Mouse (Mus musculus) cerebellum, postnatal 36 days (tissue): ENCODE results near the gene Pip5kl1.
A peak's percentile ranks its signal among the peaks of the same experiment; 100 is the strongest.

Experiments used
- DNase-seq, 2 experiments: peaks; one replicate each; pipeline ENCODE4 v3.0.0; 2021 to 2022; ENCODE audit warnings: mixed read lengths in 2 of 2

Pip5kl1 gene

GRCm38 (mm10) chr2:32574497-32574896 lies at the start of gene Pip5kl1:
Gene Pip5kl1 (plus strand): TSS chr2:32574797.
- DNase-seq = no peak

DNA sequence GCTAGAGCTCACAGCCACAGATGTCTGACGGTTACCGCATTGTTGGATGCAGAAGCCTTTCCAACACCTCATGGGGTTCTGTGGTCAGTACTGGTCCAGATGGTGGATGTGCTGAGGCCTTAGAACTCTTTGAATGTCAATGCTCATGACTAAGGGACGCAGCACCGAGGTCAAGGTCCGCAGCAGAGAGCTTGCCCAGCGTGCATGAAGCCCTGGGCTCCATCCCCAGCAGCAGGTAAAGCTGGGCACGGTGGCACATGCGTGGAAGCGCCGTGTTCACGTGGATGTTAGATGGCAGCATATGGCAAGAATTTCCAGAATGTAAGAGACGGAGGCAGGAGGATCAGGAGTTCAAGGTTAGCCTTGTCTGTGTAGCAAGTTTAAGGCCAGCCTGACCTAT lies 48.8 kb upstream of the Pip5kl1 start:
- no peak for DNase-seq

GRCm38 (mm10) chr2:32527468-32527966 lies 47.1 kb upstream of the Pip5kl1 start:
- DNase-seq = no peak

DNA sequence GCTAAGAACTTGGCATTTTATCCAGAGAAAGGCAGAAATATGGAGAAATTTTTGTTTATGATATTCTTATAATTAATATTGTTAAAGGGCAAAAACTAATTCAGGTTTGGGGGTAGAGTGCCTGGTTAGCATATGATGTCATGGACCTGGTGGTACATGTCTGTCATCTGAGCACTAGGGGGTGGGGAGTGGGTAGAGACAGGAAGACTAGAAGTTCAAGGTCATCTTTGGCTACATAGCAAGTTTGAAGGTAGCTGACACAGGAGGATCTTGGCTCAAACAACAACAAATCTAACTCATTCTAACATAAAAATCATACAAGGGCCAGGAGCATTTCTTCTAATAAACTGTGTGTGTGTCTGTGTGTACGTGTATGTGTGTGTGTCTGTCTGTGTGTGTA lies 46.3 kb upstream of the Pip5kl1 start:
- no peak for DNase-seq

DNA sequence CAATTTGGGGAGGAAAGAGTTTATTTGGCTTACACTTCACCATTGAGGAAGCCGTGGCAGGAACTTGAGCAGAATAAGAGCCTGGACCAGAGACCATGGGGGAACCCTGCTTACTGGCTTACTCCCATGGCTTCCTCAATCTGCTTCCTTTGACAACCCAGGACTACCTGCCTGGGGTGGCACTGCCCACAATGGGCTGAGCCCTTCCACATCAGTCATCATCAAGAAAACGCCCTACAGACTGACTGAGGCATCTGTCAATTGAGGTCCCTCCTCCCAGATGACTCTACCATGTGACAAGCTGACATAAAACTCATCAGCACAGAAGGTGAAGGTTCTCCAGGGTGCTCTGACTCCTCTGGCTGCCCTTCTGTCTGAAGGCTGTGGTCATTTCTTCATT lies 44.1 kb upstream of the Pip5kl1 start:
- DNase-seq = no peak

GRCm38 (mm10) chr2:32533163-32533562 lies 41.4 kb upstream of the Pip5kl1 start:
- no peak for DNase-seq

DNA sequence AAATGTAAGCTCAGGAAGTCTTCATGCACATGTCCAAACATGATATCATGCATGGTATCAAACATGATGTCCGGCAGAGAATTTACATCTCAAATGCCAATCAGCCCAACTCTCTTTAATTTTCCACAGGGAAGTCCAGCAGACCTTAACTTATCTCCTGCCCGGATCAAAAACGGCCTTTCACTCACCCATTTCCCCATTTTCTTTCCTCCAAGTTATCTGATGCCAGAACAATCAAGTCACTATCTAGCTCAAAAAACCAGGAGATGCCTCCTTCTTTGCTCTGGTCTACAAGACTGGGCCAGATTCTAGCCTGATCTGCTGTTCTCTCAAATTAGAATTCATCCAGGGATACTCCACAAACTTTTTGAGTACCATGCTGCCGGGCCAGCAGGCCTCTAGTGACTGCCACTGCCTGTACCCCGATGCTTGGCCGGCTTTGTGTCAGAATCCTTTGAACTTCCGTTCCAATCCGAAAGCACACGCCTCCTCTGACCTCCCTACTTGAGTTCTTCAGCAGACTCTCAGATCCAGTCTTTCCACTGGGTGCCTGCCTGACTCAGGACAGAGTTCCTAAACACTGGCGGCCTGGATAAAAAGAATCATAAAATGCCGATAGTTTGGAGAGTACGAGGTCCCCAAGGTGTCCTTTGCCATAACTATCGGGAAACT lies 40.4 kb upstream of the Pip5kl1 start:
- no peak for DNase-seq

GRCm38 (mm10) chr2:32534733-32535471 lies 39.7 kb upstream of the Pip5kl1 start, which contains the start of gene Fam102a:
Gene Fam102a (plus strand): TSS chr2:32535332.
- DNase-seq = peak; percentile 99 to 100

GRCm38 (mm10) chr2:32535501-32535991 lies 39.1 kb upstream of the Pip5kl1 start:
- peak; percentile 61 to 69 for DNase-seq

GRCm38 (mm10) chr2:32536086-32536633 lies 38.4 kb upstream of the Pip5kl1 start:
- DNase-seq = peak; percentile 68 to 70

DNA sequence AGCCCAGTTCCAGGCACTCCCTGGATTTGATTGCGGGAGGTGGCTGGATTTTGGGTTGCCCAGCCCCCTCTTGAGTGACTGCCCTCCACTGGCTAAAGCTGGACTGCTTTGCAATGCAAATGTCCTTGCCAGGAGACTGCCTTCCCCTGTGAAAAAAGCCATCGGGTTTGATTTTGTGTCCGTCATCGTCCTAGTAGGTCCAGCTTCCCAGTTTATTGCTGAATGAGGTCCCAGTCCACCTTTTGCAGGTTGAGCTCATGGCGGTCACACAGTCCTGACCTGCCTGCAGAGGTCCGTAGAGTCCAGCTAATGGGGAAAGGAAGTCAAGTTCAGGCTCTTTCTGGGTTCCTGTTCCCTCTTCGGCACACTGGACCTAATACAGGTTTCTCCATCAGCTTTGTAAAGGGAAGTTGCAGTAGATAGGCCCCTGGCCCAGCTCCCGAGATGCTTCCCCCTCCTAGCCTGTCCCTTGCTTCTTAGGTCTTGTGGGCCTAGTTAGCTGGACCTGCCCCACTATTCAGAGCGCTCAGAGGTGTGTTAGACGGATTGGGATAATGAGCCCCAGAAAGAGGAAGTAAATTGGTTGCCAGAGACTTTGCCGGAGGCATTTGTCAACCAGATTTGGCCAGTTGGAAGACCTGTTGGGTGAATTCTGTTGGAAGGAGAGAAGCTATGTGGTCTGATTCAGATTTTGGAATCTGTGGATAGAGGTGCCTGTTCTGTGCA lies 37.8 kb upstream of the Pip5kl1 start:
- peak; percentile 36 to 58 for DNase-seq

DNA sequence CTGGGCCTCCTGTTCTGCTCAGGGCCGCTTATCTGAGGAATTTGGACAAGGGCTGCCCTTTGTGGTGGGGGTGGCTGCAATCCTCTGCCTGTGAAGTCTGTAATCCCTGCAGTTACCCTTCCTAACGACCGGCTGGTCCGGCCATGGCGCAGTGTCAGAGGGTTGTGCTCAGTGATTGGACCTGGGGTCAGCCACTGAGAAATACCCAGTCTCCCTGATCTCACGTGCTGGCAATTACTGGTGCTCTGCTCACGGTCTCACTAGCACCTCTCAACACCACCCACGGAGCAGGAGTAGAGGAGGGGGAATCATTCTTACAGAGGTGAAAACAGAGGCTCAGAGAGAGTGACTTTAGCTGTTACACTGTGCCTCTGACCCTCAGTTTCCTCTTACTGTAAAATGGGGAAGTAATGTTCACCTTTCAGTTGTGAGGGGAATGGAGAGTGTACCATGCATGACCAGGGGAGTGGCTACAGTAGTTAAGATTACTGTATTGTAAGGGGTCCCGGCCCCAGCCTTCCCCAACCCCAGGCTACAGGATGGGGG lies 37.2 kb upstream of the Pip5kl1 start:
- DNase-seq = peak in 1 of 2 experiments; percentile 31

DNA sequence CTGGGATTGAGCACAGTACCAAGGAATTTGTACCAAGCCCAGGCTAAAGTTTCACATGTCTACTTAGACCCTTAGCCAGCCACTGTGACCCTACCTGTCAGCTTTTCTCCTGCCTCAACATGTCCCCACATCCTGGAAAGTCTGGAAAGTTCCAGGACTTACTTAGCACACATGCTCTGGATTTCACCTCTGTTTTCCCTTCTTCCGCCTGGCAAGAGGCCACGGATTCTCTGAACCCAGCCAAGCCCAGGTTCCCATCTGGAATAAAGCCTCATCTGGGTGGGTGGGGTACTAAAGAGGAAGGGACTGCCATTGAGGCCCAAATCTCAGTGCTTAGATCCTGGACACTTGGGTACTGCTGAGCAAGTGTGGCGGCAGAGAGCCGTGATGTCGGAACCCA lies 36.7 kb upstream of the Pip5kl1 start:
- DNase-seq = no peak

- no peak for DNase-seq
Observed at GRCm38 (mm10) chr2:32538461-32538860, 36.1 kb upstream of the Pip5kl1 start.

- no peak for DNase-seq
Observed at GRCm38 (mm10) chr2:32539452-32539981, 35.1 kb upstream of the Pip5kl1 start.

DNA sequence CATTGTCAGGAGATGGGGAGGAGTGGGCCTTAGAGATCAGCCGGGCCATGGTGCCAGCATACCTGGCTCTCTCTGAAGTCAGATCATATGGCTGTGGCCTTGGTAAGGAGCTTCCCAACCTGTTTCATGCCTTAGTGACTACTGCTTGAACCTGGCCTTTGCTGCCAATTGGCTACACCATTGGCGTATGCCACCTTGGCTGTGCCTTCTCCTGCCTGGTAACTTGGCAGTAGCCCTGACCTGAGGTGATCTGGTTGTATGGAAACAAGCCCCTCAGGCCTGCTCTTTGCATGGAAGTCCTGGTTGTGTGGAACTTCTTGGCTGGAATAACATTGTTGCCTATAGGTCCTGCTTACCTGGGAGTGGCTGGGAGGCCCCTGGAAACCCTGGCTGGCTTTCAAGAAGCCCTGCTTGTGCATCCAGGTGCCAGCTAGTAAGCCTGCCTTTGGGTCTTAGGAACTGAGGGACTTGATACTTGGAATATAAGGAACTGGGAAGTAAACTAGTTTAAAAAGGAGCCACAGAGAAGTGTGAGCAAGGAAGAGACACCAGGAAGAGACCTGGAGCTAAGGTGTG lies 33.2 kb upstream of the Pip5kl1 start:
- peak; percentile 70 to 72 for DNase-seq

- DNase-seq = no peak
Observed at GRCm38 (mm10) chr2:32541986-32542573, 32.5 kb upstream of the Pip5kl1 start.

DNA sequence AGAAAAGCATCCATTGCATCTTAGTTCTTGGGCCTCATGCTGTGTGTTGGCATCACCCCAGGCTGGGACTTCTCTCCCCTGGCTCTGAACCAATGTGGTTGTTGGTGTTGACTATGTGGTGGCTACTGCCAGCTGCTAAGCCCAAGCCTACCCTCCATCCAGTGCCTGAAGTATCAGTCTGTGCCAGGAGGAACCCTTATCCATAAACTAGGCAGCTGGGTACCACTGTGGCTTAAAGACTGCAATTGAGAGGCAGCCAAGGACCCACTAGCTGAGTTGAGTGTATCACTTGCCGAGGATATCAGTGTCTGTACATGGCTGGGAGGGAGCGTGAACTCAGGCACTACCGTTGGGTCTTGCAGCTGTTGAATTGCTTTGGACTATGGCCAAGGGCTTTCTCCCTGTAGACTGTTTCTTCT lies 31.6 kb upstream of the Pip5kl1 start:
- peak; percentile 45 to 46 for DNase-seq

DNA sequence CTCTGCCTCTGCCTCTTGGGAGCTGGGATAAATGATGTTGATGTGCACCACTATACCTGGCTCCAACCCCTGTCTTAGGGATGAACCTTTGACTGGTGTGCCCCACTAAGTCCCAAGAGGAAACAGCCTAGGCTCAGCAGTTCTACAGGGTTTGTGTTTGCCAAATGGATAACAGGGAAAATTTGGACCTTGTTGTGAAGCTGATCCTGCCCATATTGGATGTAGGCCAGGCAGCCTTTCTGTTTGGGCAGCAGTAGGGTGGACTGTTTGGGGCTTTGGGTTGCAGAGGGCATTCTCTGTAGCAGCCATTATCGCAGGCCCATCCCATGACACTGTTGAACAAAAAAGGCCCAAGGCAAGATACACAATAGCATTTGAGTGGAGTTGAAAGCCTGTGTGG lies 27.6 kb upstream of the Pip5kl1 start:
- DNase-seq = no peak

GRCm38 (mm10) chr2:32547380-32547779 lies 27.2 kb upstream of the Pip5kl1 start:
- no peak for DNase-seq

GRCm38 (mm10) chr2:32547964-32548739 lies 26.4 kb upstream of the Pip5kl1 start:
- no peak for DNase-seq
